Mouse (Mus musculus) embryonic fibroblast, embryonic 13.5 days (primary cell): ENCODE data around the gene Ptprn2. TPM values are rescaled to one million over a fixed set of nuclear protein-coding genes. Genes with fewer than 3 reads are reported as not detected.

Experiments
- H3K27ac ChIP-seq: 2 replicates; pipeline ENCODE4 v1.5.1; 2012; ENCODE audit warnings: low read length, control low read depth, inconsistent platforms; ENCODE audit not compliant: insufficient read depth
- H3K4me1 ChIP-seq: 2 replicates; pipeline ENCODE4 v1.6.1; 2011; ENCODE audit warnings: low read length; ENCODE audit not compliant: control insufficient read depth, insufficient read depth
- H3K4me3 ChIP-seq: 2 replicates; pipeline ENCODE4 v1.5.1; 2011; ENCODE audit warnings: mild to moderate bottlenecking, control low read depth, low read length; ENCODE audit not compliant: insufficient read depth
- CTCF ChIP-seq: IDR thresholded peaks from 2 replicates; pipeline ENCODE4 v1.5.1; 2011; ENCODE audit warnings: mild to moderate bottlenecking, control low read depth, low read length, moderate library complexity, borderline replicate concordance; ENCODE audit not compliant: insufficient read depth
- POLR2A ChIP-seq: IDR thresholded peaks from 2 replicates; pipeline ENCODE4 v1.6.1; 2011; ENCODE audit warnings: low read depth, mild to moderate bottlenecking, control low read depth, low read length, moderate library complexity
- polyA plus RNA-seq: library from polyadenylated mRNA; stranded (reverse); fragments of >200 nt; gene quantifications from 2 replicates; pipeline ENCODE4 v1.2.4, GENCODE M21; 2011; ENCODE audit warnings: low read depth; ENCODE audit not compliant: missing spikeins, insufficient read length

Gene Ptprn2
- polyA plus RNA-seq, 1 experiment: 0.26 TPM

GRCm38 (mm10) chr12:117304751-117305624, 819.5 kb downstream of the Ptprn2 start:
- no peak for TF ChIP-seq POLR2A
- TF ChIP-seq CTCF: no peak
- Histone ChIP-seq H3K27ac (no peak overlapping the region), H3K4me3 (no peak overlapping the region), H3K4me1 (no peaks in the 10 kb centered on the region)

GRCm38 (mm10) chr12:117305625-117306105, 820.1 kb downstream of the Ptprn2 start:
- H3K27ac ChIP-seq: no peak overlapping the region
- H3K4me3 ChIP-seq: no peak overlapping the region
- no peaks in the 10 kb centered on the region for H3K4me1 ChIP-seq
- TF ChIP-seq POLR2A (no peak), CTCF (no peak)

- no peaks in the 10 kb centered on the region for H3K4me1 ChIP-seq
- H3K27ac ChIP-seq: no peak overlapping the region
- H3K4me3 ChIP-seq: no peak overlapping the region
- no peak for TF ChIP-seq CTCF
- no peak for TF ChIP-seq POLR2A
Observed at GRCm38 (mm10) chr12:117312079-117312478, 826.6 kb downstream of the Ptprn2 start.

GRCm38 (mm10) chr12:117314987-117315386, 829.5 kb downstream of the Ptprn2 start:
- no peak overlapping the region for H3K27ac ChIP-seq
- H3K4me3 ChIP-seq: no peak overlapping the region
- H3K4me1 ChIP-seq: no peaks in the 10 kb centered on the region
- no peak for TF ChIP-seq CTCF
- no peak for TF ChIP-seq POLR2A

- Histone ChIP-seq H3K27ac (no peak overlapping the region), H3K4me3 (no peak overlapping the region), H3K4me1 (no peaks in the 10 kb centered on the region)
- TF ChIP-seq POLR2A (no peak), CTCF (no peak)
Observed at GRCm38 (mm10) chr12:117315661-117316060, 830.1 kb downstream of the Ptprn2 start.

- Histone ChIP-seq H3K27ac (no peak overlapping the region), H3K4me3 (no peak overlapping the region), H3K4me1 (no peaks in the 10 kb centered on the region)
- TF ChIP-seq POLR2A (no peak), CTCF (no peak)
Observed at GRCm38 (mm10) chr12:117318229-117318628, 832.7 kb downstream of the Ptprn2 start.

- Histone ChIP-seq H3K4me1 (no peaks in the 10 kb centered on the region), H3K4me3 (no peak overlapping the region)
Observed at GRCm38 (mm10) chr12:117323017-117323416, 837.5 kb downstream of the Ptprn2 start.

More at GRCm38 (mm10) chr12:117323017-117323416, 837.5 kb downstream of the Ptprn2 start:
- H3K27ac ChIP-seq: no peak overlapping the region
- TF ChIP-seq POLR2A (no peak), CTCF (no peak)

Other genes with a start within 250 kb of the Ptprn2 start
- 12.0 and 13.9 TPM in 2 replicates for gene Wdr60, start 222.7 kb upstream of the Ptprn2 start, polyA plus RNA-seq
- gene Gm11027, start 210.3 kb upstream of the Ptprn2 start, polyA plus RNA-seq: not detected in 2 replicates
- gene Esyt2, start 204.5 kb upstream of the Ptprn2 start, polyA plus RNA-seq: 221 and 258 TPM in 2 replicates
- 38.9 and 54.9 TPM in 2 replicates for gene Ncapg2, start 80.3 kb upstream of the Ptprn2 start, polyA plus RNA-seq